Mouse (Mus musculus): ENCODE measurements around the gene Eci2.

The Eci2 gene

GRCm38 (mm10) chr13:34956901-34957300, 70.0 kb downstream of the Eci2 start:
- no peak for TF ChIP-seq GATA4 (IDR thresholded peaks at IDR 0.05; ENCODE audit: insufficient replicate concordance, low read length)

- TF ChIP-seq GATA4 (IDR thresholded peaks at IDR 0.05; ENCODE audit: insufficient replicate concordance, low read length) = no peak
Measured at GRCm38 (mm10) chr13:34942370-34942769, 84.5 kb downstream of the Eci2 start.

- TF ChIP-seq GATA4 (IDR thresholded peaks at IDR 0.05; ENCODE audit: insufficient replicate concordance, low read length) = no peak
Measured at GRCm38 (mm10) chr13:34934931-34935644, 91.8 kb downstream of the Eci2 start.

Measured in liver, adult (tissue).